Mouse (Mus musculus): ENCODE results near the gene Cyfip1.

The Cyfip1 gene

GRCm38 (mm10) chr7:55956054-55956453 is 114.5 kb downstream of the Cyfip1 start:
- DNase-seq (ENCODE audit: low read depth, low spot score), result no peak

DNA sequence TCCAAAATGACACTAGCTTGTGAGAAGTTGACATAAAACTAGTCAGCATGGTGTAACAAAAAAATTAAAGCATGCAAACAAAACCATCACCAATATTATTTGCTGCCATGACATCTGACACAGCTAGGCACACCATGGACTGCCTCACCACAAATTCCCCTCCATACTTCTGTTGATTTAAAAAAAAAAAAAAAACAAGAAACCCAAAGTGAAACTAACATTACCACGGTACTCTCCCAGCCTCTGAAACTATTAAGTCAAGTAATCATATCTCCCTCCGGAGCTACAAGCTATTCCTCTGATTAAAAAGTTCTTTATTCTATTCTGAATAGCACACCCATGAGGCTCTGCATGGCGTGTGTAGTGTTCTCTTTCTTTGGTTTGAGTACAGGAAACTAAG is 115.6 kb downstream of the Cyfip1 start:
- DNase-seq (ENCODE audit: low read depth, low spot score), result no peak

GRCm38 (mm10) chr7:55957916-55958315 is 116.4 kb downstream of the Cyfip1 start:
- no peak for DNase-seq (ENCODE audit: low read depth, low spot score)

- no peak for DNase-seq (ENCODE audit: low read depth, low spot score)
Observed at GRCm38 (mm10) chr7:55959801-55960200, 118.3 kb downstream of the Cyfip1 start.

GRCm38 (mm10) chr7:55960506-55960905 is 119.0 kb downstream of the Cyfip1 start:
- no peak for DNase-seq (ENCODE audit: low read depth, low spot score)

DNA sequence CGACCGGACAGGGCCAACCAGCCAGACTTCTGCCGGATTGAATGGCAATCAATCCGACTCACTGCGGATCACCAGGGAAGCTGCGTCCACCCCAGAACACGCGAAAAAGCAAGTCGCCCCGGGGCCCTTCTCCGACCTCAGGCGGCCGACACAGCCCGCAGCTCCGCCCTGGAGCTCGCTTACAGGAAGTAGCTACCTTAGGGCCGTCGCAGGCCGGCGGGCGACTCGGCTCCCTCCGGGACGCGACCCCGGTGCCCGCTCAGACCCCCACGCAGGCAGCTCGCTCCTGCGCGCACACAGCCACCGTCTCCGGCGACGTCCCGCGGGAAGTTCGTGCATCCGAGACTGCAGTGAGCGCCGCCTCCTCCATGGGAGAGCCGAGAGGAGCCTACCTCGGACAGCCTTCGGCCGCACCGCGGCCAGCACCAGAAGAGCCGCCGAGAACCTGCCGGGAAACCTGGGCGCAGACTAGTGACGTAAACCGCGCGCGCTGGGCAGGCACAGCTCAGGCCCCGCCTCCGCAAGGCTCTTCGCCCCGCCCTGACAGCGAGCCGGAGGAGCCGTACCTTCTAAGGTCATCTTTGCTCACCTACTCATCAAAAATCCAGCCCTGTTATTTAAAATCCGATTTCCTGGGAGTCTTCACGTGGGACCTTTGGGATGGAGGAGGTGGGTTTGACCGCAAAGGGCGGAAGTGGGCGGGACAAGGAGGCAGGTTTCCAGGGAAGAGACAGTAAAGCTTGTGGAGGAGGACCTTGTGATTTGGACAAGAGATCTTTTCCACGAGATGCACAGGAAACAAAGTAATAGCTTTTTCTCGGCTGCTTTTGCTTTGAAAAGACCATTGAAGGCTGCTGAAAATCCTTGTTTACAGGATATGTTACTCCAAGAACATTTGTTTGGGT is 120.7 kb downstream of the Cyfip1 start, which contains the start of gene Nipa2:
TSS of gene Nipa2 (minus strand) at position 473 of the 905 bp plus-strand sequence.
- peak; percentile 95 for DNase-seq (ENCODE audit: low read depth, low spot score)

DNA sequence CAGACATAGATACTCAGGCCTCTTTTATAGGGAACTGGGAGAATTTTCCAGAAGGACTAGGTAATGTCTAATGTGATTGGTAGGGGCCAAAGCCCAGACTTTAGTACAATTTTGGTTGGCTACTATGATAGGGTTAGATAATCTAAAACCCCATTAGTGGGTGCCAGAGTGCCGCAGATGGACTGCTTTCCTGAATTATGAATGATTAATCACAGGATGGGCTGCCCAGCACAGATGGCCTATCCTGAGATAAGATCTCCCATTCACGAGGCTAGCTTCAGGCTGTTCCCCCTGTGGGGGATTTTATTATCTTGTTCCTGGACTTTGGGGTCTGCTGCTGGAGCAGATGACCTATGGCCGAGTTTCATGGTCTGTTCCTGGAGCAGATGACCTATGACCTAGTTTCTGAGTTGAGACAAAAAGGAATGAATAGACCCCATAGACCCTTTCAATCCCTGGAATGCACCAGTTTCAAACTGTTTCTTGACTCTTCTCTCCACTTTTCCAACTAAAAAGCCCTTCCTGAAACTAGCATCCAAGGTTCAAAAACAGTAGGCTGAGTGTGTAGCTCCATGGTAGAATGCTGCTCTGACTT is 125.4 kb downstream of the Cyfip1 start:
- DNase-seq (ENCODE audit: low read depth, low spot score), result no peak

GRCm38 (mm10) chr7:55968258-55968901 is 126.8 kb downstream of the Cyfip1 start:
- peak; percentile 78 for DNase-seq (ENCODE audit: low read depth, low spot score)

GRCm38 (mm10) chr7:55969415-55969814 is 127.9 kb downstream of the Cyfip1 start:
- DNase-seq (ENCODE audit: low read depth, low spot score), result no peak

GRCm38 (mm10) chr7:55974429-55974828 is 132.9 kb downstream of the Cyfip1 start:
- peak; percentile 74 for DNase-seq (ENCODE audit: low read depth, low spot score)

DNA sequence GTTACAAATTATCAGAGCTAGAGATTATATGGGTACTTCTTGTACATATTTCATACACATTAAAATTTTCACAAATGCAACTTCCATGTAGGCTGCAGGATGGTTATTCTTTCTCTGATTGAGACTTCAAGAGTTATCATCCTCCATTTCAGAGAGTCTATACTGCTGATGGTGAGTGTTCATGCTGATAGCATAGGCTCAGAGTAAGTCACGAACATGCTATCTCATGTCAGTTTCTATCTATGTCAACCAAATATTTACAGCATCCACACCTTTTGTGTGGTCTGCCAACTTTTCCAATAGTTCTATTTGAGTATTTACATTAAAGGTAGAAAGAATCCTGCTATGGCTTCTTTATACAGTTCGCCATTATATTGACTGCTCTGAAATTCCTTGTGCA is 140.0 kb downstream of the Cyfip1 start:
- no peak for DNase-seq (ENCODE audit: low read depth, low spot score)

Data from R1 (cell line).